Mouse (Mus musculus): ENCODE data around the gene Olfr356. TPM values are rescaled to one million over a fixed set of nuclear protein-coding genes. Genes with fewer than 3 reads are reported as not detected.

Gene Olfr356
- polyA plus RNA-seq (2015; fragmentation: Nextera tagmentation; extraction: Ambion mirVana) = not detected in 2 replicates

- no peak for ATAC-seq (replicated peaks; ENCODE audit: low FRiP score, low read depth)
- no peak within 1 kb of the TSS for H3K27ac ChIP-seq
- no peak within 1 kb of the TSS for H3K4me2 ChIP-seq (ENCODE audit: low read length)
- no peaks in the 10 kb centered on the region for H3K9me3 ChIP-seq (replicated peaks; ENCODE audit: low read length)
- DNase-seq (ENCODE audit: low spot score) = no peak
- H3K4me1 ChIP-seq (replicated peaks; ENCODE audit: insufficient read depth, low read length) = no peaks in the 10 kb centered on the region
- H3K36me3 ChIP-seq (ENCODE audit: insufficient read depth, low read length) = no peaks in the 10 kb centered on the region
- 93% methylated on average over 2 of the region's 2 CpGs for WGBS
- H3K4me3 ChIP-seq (replicated peaks; ENCODE audit: low read depth, low read length) = no peak within 1 kb of the TSS
- no peak for TF ChIP-seq CTCF (IDR thresholded peaks at IDR 0.05; ENCODE audit: low read depth)
- no peaks in the 10 kb centered on the region for H3K27me3 ChIP-seq (ENCODE audit: insufficient read depth, low read length)
- no peak within 1 kb of the TSS for H3K9ac ChIP-seq (ENCODE audit: low read depth, low read length)
Observed at GRCm38 (mm10) chr2:36936821-36937220, at the start of gene Olfr356. Olfr356 (plus strand) TSS chr2:36937121.

GRCm38 (mm10) chr2:36892836-36893235, 44.1 kb upstream of the Olfr356 start, which contains the start of gene Olfr353:
Olfr353 (minus strand) TSS chr2:36892936.
- TF ChIP-seq CTCF (IDR thresholded peaks at IDR 0.05; ENCODE audit: low read depth) = no peak
- Histone ChIP-seq H3K4me2 (ENCODE audit: low read length) (no peak within 1 kb of the TSS), H3K9ac (ENCODE audit: low read depth, low read length) (no peak within 1 kb of the TSS), H3K9me3 (replicated peaks; ENCODE audit: low read length) (no peaks in the 10 kb centered on the region), H3K36me3 (ENCODE audit: insufficient read depth, low read length) (no peaks in the 10 kb centered on the region), H3K4me3 (replicated peaks; ENCODE audit: low read depth, low read length) (no peak within 1 kb of the TSS), H3K4me1 (replicated peaks; ENCODE audit: insufficient read depth, low read length) (no peaks in the 10 kb centered on the region), H3K27ac (no peak within 1 kb of the TSS), H3K27me3 (ENCODE audit: insufficient read depth, low read length) (no peaks in the 10 kb centered on the region)
- DNase-seq (ENCODE audit: low spot score) (no peak), ATAC-seq (replicated peaks; ENCODE audit: low FRiP score, low read depth) (no peak)

- DNase-seq (ENCODE audit: low spot score) = no peak
- Histone ChIP-seq H3K4me1 (replicated peaks; ENCODE audit: insufficient read depth, low read length) (no peaks in the 10 kb centered on the region), H3K27me3 (ENCODE audit: insufficient read depth, low read length) (no peaks in the 10 kb centered on the region), H3K4me2 (ENCODE audit: low read length) (no peak overlapping the region), H3K4me3 (replicated peaks; ENCODE audit: low read depth, low read length) (no peak overlapping the region), H3K9ac (ENCODE audit: low read depth, low read length) (no peak overlapping the region), H3K36me3 (ENCODE audit: insufficient read depth, low read length) (no peaks in the 10 kb centered on the region), H3K27ac (no peak overlapping the region), H3K9me3 (replicated peaks; ENCODE audit: low read length) (no peaks in the 10 kb centered on the region)
- no peak for TF ChIP-seq CTCF (IDR thresholded peaks at IDR 0.05; ENCODE audit: low read depth)
- no peak for ATAC-seq (replicated peaks; ENCODE audit: low FRiP score, low read depth)
Observed at GRCm38 (mm10) chr2:36897114-36897513, 39.8 kb upstream of the Olfr356 start.

GRCm38 (mm10) chr2:36905380-36905779, 31.5 kb upstream of the Olfr356 start, which contains the start of gene Olfr354:
Olfr354 (plus strand) TSS chr2:36905680.
- TF ChIP-seq CTCF (IDR thresholded peaks at IDR 0.05; ENCODE audit: low read depth) = no peak
- Histone ChIP-seq H3K9ac (ENCODE audit: low read depth, low read length) (no peak within 1 kb of the TSS), H3K27ac (no peak within 1 kb of the TSS), H3K4me3 (replicated peaks; ENCODE audit: low read depth, low read length) (no peak within 1 kb of the TSS), H3K4me1 (replicated peaks; ENCODE audit: insufficient read depth, low read length) (no peaks in the 10 kb centered on the region), H3K9me3 (replicated peaks; ENCODE audit: low read length) (no peaks in the 10 kb centered on the region), H3K4me2 (ENCODE audit: low read length) (no peak within 1 kb of the TSS), H3K27me3 (ENCODE audit: insufficient read depth, low read length) (no peaks in the 10 kb centered on the region), H3K36me3 (ENCODE audit: insufficient read depth, low read length) (no peaks in the 10 kb centered on the region)
- DNase-seq (ENCODE audit: low spot score) = no peak
- no peak for ATAC-seq (replicated peaks; ENCODE audit: low FRiP score, low read depth)

GRCm38 (mm10) chr2:36928797-36929196, 8.1 kb upstream of the Olfr356 start, which contains the start of gene Olfr355:
Olfr355 (minus strand) TSS chr2:36928897.
- H3K4me1 ChIP-seq (replicated peaks; ENCODE audit: insufficient read depth, low read length) = no peaks in the 10 kb centered on the region
- ATAC-seq (replicated peaks; ENCODE audit: low FRiP score, low read depth) (no peak), DNase-seq (ENCODE audit: low spot score) (no peak)
- TF ChIP-seq CTCF (IDR thresholded peaks at IDR 0.05; ENCODE audit: low read depth) = no peak
- H3K9me3 ChIP-seq (replicated peaks; ENCODE audit: low read length) = no peaks in the 10 kb centered on the region
- no peak within 1 kb of the TSS for H3K4me3 ChIP-seq (replicated peaks; ENCODE audit: low read depth, low read length)
- no peaks in the 10 kb centered on the region for H3K27me3 ChIP-seq (ENCODE audit: insufficient read depth, low read length)
- no peaks in the 10 kb centered on the region for H3K36me3 ChIP-seq (ENCODE audit: insufficient read depth, low read length)
- H3K27ac ChIP-seq = no peak within 1 kb of the TSS
- H3K4me2 ChIP-seq (ENCODE audit: low read length) = no peak within 1 kb of the TSS
- H3K9ac ChIP-seq (ENCODE audit: low read depth, low read length) = no peak within 1 kb of the TSS

Other genes with a start within 250 kb of the Olfr356 start
- gene Olfr347, start 205.2 kb upstream of the Olfr356 start, polyA plus RNA-seq (2015; fragmentation: Nextera tagmentation; extraction: Ambion mirVana) = not detected in 2 replicates
- not detected in 2 replicates for gene Olfr348, start 152.8 kb upstream of the Olfr356 start, polyA plus RNA-seq (2015; fragmentation: Nextera tagmentation; extraction: Ambion mirVana)
- not detected in 2 replicates for gene Olfr50, start 146.6 kb upstream of the Olfr356 start, polyA plus RNA-seq (2015; fragmentation: Nextera tagmentation; extraction: Ambion mirVana)
- not detected in 2 replicates for gene Olfr3, start 120.1 kb upstream of the Olfr356 start, polyA plus RNA-seq (2015; fragmentation: Nextera tagmentation; extraction: Ambion mirVana)
- gene Olfr350, start 90.8 kb upstream of the Olfr356 start, polyA plus RNA-seq (2015; fragmentation: Nextera tagmentation; extraction: Ambion mirVana) = not detected in 2 replicates
- not detected in 2 replicates for gene Olfr351, start 74.5 kb upstream of the Olfr356 start, polyA plus RNA-seq (2015; fragmentation: Nextera tagmentation; extraction: Ambion mirVana)
- not detected in 2 replicates for gene Olfr352, start 68.7 kb upstream of the Olfr356 start, polyA plus RNA-seq (2015; fragmentation: Nextera tagmentation; extraction: Ambion mirVana)
- not detected in 2 replicates for gene Olfr353, start 44.2 kb upstream of the Olfr356 start, polyA plus RNA-seq (2015; fragmentation: Nextera tagmentation; extraction: Ambion mirVana)
- not detected in 2 replicates for gene Olfr354, start 31.4 kb upstream of the Olfr356 start, polyA plus RNA-seq (2015; fragmentation: Nextera tagmentation; extraction: Ambion mirVana)
- gene Olfr355, start 8.2 kb upstream of the Olfr356 start, polyA plus RNA-seq (2015; fragmentation: Nextera tagmentation; extraction: Ambion mirVana) = not detected in 2 replicates
- not detected in 2 replicates for gene Olfr357, start 56.7 kb downstream of the Olfr356 start, polyA plus RNA-seq (2015; fragmentation: Nextera tagmentation; extraction: Ambion mirVana)
- not detected in 2 replicates for gene Olfr358, start 72.2 kb downstream of the Olfr356 start, polyA plus RNA-seq (2015; fragmentation: Nextera tagmentation; extraction: Ambion mirVana)
- gene Olfr360, start 128.6 kb downstream of the Olfr356 start, polyA plus RNA-seq (2015; fragmentation: Nextera tagmentation; extraction: Ambion mirVana) = not detected in 2 replicates
- not detected in 2 replicates for gene Olfr361, start 152.2 kb downstream of the Olfr356 start, polyA plus RNA-seq (2015; fragmentation: Nextera tagmentation; extraction: Ambion mirVana)
- gene Olfr362, start 180.8 kb downstream of the Olfr356 start, polyA plus RNA-seq (2015; fragmentation: Nextera tagmentation; extraction: Ambion mirVana) = not detected in 2 replicates
- gene Olfr364-ps1, start 202.2 kb downstream of the Olfr356 start, polyA plus RNA-seq (2015; fragmentation: Nextera tagmentation; extraction: Ambion mirVana) = not detected in 2 replicates